Mouse (Mus musculus): ENCODE measurements around the gene Coq8a. TPM values are rescaled to one million over a fixed set of nuclear protein-coding genes. Genes with fewer than 3 reads are reported as not detected.

The Coq8a gene
- total RNA-seq, 2 experiments from 2014 or later = 40.4 to 45.6 TPM

DNA sequence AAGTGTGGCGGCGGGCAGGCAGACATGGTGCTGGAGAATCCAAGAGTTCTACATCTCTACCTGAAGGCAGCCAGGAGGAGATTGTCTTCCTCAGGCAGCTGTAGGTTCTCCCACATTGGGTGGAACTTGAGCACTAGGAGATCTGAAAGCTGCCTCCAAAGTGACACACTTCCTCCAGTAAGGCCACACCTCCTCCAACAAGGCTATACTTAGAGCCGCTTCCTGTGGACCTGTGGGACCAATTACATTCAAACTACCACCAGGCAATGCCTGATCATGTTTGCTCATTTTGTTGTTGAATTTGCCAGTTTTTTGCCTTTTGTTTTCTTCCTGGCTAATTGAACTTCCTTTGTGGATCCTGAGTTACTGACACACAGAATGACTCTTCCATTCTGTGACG is 51.4 kb downstream of the Coq8a start:
- intact Hi-C loops (cut with DNase I) = no loop called here
- no peak for DNase-seq (ENCODE audit: low spot score in 2 of 2)

DNA sequence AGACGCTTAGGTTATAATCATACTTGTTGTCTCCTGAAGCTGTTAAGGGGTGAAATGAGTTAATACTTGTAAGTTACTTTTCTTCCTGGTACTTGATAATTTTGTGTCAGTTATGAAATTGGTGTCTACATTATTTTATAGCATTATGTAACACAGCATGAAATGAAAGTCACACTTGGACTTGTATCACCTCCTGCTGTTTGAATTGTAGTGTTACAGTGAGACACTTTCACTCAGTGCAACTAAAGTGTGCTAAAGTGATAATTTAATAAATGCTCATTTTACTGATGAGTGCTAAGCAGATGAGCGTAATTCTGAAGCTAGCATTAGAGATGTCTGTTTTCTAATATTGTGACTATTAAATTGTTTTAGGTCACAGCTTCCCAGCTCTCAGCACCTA is 58.4 kb downstream of the Coq8a start:
- intact Hi-C loops (cut with DNase I) = loop anchor here (5.0 kb wide), 1 partner anchor 284 kb away; no protein-coding TSS in a partner anchor
- DNase-seq (ENCODE audit: low spot score in 2 of 2) = no peak

DNA sequence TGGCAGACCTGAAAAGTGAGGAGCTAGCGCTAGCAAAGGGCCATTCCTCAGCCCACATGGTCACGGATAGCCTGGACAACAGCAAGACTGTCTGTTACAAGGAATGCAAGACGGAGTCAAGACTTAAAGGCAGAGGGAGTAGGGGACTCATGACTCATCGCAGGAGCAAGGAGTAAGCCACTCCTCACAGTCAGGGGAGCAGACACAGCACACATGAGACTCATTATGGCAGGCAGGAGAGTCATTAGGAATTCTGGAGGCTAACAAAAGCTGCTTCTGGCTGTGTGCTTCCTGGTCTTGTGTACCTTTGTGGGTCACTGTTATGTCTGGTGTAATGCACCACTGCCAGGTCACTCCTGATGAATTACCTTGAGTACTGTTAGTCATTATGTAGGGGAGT is 60.2 kb downstream of the Coq8a start:
- no peak for DNase-seq (ENCODE audit: low spot score in 2 of 2)
- intact Hi-C loops (cut with DNase I) = no loop called here

DNA sequence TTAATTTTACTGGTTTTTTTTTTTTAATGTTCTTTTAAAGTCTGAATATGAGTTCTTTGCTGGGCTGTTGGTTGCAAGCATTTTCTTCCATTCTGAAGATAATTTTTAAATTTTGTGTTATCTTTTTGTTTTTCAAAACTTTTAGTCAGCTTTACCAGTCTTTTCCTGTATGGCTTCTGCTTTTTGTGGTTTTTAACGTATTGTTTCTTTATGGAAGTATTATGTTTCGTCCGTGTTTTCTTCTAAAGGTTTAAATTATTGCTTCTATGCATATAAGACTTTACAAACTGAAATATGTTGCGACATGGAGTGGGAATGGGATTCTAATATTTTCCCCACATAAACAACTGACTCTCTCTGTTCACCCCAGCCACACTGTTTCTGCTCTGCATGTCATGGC is 67.2 kb downstream of the Coq8a start:
- intact Hi-C loops (cut with DNase I) = no loop called here
- no peak for DNase-seq (ENCODE audit: low spot score in 2 of 2)

DNA sequence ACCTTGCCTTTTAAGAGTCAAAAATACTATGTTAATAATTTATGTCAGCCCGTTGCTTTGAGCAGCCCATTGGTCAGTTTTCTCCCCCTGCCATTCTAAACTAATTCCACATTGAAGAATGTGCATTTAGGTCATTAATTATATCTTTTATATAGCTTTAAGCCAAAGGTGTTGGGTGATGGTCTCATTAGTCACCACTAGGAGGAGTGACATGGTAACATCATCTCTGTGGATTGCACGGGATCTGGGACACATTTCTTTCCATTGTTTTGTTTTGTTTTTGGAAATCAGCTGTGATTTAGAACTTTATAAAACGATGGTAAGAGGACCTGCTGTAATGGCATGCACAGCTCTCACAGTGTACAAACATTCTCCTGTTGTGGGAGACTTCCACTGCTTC is 68.0 kb downstream of the Coq8a start:
- DNase-seq (ENCODE audit: low spot score in 2 of 2) = no peak
- intact Hi-C loops (cut with DNase I) = no loop called here

DNA sequence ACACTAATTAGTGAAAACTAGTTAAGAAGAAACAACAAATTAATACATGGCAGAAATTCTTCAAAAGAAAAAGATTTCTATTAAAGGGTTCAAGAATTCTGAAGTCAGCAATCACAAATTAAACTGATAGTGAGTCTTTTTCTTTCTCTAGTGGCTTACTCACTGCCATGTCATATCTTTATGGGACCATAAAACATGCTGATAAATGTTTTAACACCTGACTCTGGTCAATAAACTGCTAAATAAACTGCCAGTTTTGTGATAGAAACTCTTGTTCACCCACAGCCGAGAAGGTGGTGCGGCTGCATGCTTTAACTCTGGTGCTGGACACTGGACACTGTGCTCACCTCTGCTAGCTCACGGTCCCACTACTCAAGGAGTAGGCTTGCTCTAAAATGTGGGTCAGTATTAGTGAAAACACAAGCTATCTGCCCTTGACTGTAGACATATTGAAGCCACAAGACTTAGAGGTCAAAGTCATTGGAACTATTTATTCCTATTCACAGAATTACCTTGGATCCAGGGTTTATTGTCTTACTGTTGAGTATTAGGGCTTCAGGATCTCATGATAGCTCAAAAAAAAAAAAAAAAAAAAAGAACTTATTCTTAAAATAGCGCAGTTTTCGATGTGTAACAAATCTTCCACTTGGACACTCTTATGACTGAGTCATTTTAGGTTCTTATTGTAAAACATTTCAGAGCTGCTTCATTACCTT is 71.2 kb downstream of the Coq8a start:
- no peak for DNase-seq (ENCODE audit: low spot score in 2 of 2)
- intact Hi-C loops (cut with DNase I) = no loop called here

DNA sequence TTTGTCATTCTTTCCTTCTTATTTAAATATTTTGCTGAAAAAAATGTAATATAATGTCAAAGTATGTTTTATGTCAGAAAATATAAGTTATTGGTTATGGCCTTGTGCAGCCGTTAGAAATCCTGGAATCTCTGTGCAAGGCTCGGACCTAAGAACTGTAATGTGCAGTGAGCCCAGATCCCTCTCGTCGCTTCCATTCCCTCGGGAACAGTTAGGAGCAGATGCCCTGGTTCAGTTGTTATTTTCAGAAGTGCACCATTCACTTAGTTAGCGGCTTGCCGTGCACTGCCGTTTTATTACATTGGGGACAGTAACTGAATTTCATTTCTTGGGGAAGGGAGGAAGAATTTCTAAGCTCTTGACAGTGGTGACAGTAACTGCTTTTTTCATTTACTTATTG is 81.2 kb downstream of the Coq8a start:
- DNase-seq (ENCODE audit: low spot score in 2 of 2) = no peak
- intact Hi-C loops (cut with DNase I) = no loop called here

DNA sequence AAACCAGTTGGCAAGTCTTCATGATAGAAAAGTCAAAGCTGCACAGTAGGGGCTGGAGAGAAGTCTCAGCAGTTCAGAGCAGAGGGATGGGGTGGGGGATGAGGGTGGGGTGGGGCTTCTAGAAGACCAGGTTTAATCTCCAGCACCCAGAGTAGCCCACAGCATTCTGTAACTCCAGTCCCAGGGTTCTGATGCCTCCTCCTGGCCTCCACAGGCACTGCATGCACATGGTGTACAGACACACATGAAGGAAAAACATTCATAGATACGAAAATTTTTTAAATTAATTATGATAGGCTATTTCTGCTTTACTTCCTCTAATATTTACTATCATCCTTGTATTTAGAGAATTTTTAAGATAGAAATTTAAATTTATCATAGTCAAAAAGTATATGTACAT is 82.9 kb downstream of the Coq8a start:
- intact Hi-C loops (cut with DNase I) = no loop called here
- DNase-seq (ENCODE audit: low spot score in 2 of 2) = no peak

Other genes starting within 250 kb of the Coq8a start
- gene Cdc42bpa, start 239.1 kb downstream of the Coq8a start, total RNA-seq (2021) = 100 to 1,000 TPM; 251 to 258 TPM
- 10 to 100 TPM; 18.1 to 21.6 TPM for gene Psen2, start 63.8 kb upstream of the Coq8a start, total RNA-seq (2021)
- gene Itpkb, start 130.9 kb upstream of the Coq8a start, total RNA-seq (2021) = 10 to 100 TPM; 15.4 to 16.5 TPM